Mouse (Mus musculus) frontal cortex, postnatal 36 days (tissue): ENCODE measurements around the gene Mgam.
"Not testable (repeated sequence)": the region's sequence is repeated elsewhere in the genome, so short reads cannot be mapped to it uniquely, and the experiment has no call there.

Source experiments
- DNase-seq, 2 experiments: peaks; one replicate each; pipeline ENCODE4 v3.0.0; 2022; ENCODE audit warnings: low spot score in 2 of 2

Mgam gene

GRCm38 (mm10) chr6:40728506-40728905 lies 99.9 kb downstream of the Mgam start:
- DNase-seq = not testable (repeated sequence)

GRCm38 (mm10) chr6:40739545-40739944 lies 110.9 kb downstream of the Mgam start:
- DNase-seq = no peak

DNA sequence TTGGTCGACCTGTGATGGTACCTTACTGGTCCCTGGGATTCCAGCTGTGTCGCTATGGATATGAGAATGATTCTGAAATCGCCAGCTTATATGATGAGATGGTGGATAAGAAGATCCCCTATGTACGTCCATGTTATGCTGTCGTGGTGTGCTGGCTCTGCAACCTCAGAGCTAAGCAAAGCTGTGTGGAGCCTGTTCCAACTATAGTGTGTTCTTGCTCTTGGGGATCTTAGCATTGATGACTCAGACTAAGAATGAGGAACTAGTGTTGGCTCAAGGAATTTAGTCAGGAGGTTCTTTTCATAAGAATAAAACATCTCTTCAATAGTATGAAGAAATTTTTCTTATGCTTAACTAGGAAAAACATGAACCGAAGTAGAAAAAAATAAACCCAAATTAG lies 120.4 kb downstream of the Mgam start:
- not testable (repeated sequence) for DNase-seq

DNA sequence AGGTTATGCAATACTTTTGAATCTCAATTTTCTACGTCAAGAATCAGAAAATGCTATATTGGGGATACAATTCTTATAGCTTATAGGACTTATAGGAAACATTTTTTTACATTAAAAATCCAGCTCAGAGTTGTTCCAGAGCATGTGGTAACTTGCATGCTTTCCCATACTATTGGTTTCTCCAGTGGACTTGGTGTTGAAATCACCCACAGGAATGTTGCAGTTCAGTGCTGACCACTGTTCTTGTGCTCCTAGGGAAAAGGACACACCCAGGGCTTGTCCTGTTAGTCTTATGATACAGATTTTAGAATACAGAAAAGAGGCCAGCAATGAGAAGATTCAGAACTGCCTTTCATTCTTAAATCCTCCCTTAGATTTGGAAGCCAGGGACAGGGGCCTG lies 127.3 kb downstream of the Mgam start:
- no peak for DNase-seq

GRCm38 (mm10) chr6:40757346-40757745 lies 128.7 kb downstream of the Mgam start:
- not testable (repeated sequence) for DNase-seq

DNA sequence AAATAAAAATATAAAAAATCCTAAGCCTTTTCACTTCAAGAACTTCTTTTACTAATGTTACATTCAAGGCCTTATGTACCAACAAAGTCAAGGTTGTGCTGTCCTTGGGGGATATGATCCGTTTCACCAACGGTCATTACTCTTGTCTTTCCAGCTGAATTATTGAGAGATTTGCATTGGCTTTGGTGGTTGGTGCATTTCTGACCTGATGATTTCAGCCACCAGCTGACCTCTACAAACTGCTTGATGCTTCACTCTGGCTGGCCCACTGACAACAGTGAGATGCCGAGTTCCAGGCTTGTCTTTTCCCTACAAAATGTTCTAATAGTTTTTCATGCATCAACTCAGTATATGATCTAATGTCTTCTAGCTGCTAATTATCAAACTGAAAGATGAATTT lies 146.0 kb downstream of the Mgam start:
- DNase-seq = no peak

DNA sequence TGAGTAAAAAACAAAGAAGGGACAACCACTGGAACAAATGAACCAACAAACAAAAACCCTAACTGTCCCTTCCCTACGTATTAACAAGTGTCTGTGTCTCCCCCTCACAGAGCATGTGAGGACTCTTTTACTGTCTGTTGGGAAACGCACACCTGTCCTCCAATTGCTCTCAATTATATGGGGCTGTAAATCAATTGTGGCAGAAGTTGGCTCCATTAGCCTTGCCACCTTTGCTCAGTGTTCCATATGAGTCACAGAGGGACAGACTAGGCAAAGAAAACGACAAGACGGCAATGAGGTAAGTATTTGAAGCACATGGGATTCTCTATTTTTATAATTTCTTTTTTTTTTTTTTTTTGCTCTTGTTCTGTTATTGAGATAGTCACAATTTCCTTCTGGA lies 149.8 kb downstream of the Mgam start:
- DNase-seq = no peak

DNA sequence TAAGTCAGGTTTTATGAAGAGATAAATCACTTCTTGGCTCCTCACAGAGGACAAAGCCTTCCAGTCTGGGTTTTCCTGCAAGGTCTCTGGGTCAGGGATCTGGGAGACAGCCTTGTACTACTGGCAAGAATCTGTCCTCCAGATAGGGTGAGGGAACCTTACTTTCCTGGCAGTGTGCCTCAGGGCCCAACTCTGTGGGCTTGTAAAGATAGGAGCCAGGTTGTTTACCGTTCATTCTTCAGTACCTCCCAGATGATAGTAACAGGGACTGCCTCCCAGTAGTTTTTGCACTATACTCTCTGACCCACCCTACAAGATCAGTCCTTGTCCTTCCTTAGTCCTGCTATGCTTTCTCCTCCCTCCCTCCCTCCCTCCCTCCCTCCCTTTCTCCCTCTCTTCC lies 155.0 kb downstream of the Mgam start:
- no peak for DNase-seq

DNA sequence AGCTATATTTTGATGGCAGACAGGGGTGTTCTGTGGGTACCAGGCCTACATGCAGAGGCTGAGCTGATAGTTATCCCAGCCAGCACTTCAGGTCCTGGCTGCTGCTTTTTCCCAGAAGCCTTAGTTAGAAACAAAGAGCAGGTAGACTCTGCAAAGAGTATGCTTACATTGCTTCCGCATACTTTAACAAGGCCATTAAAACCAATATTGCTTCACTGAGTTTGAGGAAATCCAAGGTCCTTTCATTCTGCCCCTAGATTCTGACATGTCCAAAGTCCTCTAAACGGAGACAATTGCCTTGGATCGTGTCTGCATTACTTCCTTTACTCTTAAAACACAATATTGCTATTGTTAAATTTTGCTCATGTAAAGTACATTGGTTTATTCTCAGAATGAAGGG lies 155.7 kb downstream of the Mgam start:
- no peak for DNase-seq

DNA sequence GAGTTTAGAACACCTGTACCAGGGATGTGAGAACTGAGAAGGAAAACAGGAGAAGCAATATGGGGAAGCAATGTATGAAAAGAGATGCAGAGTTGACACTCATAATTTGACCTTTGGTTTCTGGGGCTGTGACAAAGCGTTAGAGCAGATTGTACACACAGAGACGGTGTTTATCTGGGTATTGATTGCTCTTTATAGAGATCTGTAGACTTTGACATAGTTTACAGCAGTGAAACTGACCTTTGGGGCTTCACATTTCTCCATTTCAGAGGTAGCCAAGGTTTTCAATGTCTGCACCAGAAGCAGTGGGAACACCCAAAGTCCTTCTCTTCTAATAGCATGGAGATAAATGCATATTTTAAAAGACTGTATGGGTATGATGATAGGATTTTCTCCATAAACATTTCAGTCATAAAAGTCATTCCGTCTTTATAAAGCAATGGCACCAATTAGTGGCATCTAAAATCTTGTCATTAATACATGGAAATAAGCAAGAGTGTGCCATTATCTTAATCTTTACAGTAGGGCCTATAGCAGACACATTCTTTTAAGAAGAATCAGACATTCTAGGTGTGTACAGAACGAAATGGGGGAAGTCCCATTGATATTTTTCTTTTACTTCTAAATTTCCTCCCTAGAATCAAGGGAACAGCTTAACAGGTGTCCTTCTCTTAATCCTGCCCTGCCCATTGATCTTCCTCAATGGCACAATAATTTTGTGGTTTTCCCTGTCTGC lies 166.6 kb downstream of the Mgam start:
- no peak for DNase-seq

DNA sequence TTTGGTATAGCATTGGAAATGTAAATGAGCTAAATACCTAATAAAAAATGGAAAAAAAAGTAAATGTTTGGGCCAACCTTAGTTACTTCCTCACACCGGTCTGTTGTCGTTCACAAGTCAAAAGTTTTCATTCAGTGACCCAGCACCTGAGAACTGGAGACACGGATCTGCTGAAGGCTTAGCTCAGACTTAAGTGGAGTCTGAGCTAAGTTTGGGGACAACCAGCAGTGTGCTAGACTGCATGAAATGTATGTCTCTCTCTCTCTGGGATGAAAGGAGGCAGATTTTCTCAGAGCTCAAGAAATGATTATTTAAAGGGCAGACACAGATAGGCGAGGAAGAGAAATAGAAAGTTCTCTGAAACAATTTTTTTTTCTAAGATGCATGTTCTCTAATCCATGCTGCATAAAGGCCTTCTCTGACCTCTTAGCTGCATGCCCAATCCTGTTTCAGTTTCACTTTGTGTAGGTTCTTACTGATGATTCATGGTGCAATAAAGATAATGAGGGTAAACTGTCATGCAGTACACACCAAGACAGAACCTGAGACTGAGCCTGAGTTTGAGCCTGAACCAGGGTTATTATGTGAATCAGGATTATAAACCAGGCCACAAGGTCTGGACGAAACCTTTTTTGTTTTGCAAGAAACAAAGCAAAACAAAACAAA lies 189.7 kb downstream of the Mgam start:
- no peak for DNase-seq
